Mouse (Mus musculus) c-Kit-negative CD71-positive TER-119-positive erythroid progenitor cells, embryonic 14.5 days (primary cell): ENCODE measurements around the gene Tex46.

ENCODE experiments used
- DNase-seq: peaks from one replicate; pipeline ENCODE4 v3.0.0-alpha.2; 2013; ENCODE audit warnings: low read depth, low spot score

Gene Tex46

DNA sequence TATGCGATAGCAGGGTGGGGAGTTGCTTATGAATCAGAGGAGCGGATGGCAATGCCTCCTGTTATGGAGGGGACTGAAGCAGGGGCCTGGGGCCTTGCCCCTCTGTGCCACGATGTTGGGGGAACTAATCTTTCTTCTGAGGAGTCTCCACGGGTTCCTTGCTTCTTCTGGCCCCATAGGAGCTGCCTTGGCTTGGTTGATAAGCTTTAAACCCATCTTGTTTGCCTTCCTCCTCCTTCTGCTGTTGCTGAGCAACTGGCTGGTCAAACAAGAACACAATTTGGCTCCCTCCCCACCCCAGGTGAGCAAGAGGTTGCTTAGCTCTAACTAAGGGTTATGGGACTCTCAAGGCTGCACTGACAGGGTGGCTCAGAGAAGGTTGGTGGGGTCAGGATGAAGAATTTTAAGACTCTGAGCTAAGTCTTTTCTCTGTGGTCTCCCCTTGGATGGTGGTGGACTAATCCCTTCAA lies at the start of gene Tex46:
Gene Tex46 (plus strand): TSS at position 51 of the 470 bp plus-strand sequence.
- no peak for DNase-seq

DNA sequence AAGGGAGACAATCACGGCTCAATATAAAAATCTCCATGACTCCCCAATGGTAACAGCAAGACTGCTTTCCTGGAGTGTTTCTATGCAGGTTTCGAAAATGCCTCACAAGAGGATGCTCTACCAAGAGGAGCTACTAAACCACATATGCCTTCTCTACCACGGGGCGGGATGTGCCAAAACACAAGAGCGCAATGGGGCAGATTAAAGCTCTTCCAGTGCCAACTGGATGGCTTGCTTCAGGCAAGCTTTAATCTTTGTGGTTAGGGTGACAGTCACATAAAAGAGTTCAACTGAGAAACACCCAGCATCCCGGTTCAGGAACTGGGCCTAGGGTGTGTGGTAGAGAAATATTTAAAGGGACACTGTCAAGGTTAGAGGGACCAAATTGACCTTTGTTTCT lies 47.5 kb upstream of the Tex46 start:
- no peak for DNase-seq

DNA sequence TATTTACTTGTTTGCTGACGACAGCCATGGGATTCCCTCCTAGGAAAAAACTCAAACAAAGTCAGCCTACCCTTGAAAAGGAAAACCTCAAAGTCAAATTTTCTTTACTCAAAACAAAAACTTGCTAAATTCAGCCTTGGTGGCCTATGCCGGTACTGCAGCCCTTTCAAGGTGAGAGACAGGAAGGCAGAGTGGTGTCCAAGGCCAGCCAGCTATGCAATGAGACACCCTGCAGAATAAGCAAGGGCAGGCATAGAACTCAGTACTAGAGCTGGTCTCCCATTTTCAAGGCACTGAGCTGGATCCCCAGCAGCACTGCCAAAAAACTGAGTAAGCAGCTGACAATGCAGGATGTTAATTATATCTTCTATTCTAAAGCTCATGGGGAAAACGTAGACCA lies 41.6 kb upstream of the Tex46 start:
- DNase-seq, result no peak

DNA sequence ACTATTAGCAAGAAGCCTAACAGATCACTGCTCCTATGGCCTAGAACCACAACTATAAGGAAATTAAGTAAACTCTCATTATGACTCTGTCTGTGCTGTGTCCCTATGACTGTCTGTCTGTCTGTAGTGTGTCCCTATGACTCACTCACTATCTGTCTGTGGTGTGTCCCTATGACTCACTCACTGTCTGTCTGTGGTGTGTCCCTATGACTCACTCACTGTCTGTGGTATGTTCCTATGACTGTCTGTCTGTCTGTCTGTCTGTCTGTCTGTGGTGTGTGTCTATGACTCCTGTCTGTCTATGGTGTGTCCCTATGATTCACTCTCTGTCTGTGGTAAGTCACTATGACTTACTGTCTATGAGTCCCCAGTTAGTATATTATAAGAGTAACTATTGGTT lies 40.2 kb upstream of the Tex46 start:
- DNase-seq, result no peak

DNA sequence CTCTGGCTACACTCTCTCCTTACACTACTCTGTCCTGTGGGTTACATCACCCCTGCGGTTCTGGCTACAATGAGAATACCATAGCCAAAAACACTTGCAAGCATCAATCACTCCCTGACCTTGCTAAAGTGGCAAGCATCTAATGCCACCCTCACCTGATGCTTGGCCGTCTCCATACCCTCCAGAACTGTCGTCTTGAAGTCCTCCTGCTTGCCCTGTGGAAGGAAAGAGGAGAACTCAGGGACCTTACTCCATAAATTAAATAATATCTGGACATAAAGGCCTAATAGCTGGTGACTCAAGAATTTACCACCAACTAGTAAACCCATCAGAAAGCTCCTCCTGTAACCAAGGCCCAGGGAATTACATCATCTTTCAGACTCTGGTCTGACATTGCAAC lies 28.4 kb upstream of the Tex46 start:
- no peak for DNase-seq

DNA sequence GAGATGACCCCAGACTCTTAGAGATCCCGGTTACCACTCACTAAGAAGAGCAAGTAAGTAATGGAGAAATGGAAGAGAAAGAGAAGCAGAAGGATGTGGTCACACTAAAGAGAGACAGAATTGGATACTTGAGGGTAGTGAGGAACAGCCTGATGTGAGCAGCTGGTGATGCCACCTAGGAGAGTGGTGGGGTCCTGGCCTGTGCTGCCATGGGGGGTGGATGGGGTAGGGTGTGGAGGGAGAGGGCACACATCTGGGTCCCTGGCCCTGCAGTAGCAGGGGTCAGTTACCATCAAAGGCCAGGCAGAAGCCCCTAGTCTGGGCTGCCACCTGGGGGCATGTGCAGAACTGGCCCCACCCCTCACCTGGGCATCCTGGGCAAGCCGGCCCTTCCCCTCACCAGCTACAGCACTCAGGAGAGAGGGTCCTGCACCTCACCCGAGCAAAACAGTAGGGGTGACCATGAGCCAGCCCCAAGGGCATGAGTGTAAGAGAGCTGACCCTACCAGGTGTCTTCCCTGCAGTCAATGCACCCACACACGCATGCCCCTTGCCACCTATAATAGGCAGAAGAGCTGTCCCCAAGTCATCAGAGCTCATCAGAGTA lies 22.9 kb upstream of the Tex46 start:
- no peak for DNase-seq

DNA sequence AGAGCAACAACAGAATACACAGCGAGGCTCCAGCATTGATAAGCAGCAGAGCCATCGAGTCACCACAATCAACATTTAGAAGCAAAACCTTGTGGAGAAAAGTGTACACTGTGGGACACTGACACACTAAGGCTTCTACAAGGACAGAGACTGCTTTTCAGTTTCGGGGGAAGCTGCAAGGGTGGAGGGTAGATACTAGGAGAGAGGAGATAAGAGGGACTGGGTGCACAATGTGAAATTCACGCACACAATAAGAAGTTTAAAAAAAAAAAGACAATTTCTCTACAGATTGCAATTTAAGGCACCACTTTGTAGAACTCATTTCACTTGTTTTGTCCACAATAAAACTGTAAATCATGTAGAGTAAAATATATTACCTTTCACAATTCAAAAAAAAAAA lies 22.2 kb upstream of the Tex46 start:
- DNase-seq, result no peak

DNA sequence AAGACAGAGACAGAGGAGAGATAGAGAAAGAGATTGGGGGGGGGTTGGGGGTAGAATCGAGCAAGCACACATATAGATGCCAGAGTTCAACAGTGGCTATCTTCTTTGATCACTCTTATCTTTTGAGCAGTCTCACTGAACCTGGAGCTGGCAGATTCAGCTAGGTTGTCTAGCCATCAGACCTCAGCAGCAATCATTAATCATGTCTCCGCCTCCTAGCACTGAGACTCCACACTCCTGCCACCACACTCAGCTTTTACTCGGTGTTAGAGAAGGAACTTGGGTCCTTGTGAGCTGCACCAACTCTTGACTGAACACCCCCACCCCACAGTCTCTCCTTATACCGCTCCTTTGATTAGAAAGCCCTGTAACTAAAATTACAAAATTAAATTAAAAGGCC lies 18.1 kb upstream of the Tex46 start:
- DNase-seq, result no peak

DNA sequence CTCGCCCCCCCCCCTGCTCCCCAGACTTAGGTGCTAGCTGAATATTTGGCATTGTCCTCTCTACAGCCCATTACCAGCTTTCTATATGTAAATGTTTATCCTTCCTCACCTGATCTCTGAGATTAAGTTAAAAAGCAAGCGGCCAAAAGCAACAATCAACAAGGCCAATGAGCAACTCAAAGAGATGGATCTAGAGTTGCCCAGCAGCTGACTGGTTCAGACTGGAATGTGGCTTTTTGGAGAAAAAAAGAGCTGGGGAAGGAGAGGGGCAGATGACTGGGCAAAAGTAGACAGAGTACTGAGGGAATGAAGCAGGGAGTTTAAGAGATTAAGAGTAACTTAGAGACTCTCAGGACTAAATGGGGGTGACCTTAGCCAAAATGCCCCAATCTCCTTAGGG lies 16.2 kb upstream of the Tex46 start:
- no peak for DNase-seq

DNA sequence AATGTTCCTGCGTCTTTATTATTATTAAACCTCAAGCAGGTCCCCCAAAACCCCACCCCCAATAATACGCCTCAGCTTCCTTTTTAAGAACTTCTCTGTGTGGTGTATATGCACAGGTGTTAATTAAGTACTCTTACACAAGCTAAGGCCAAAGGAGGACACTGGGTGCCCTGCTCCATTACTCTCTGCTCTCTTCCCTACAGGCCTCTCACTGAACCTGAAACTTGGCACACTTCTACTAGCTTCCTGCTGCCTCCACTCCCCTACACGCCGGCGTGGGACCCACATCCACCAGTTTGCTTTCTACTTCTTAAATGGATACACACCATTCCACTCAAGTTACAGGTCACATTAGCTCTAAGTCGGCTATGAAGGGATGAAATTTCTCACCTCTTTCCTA lies 15.0 kb upstream of the Tex46 start:
- no peak for DNase-seq

DNA sequence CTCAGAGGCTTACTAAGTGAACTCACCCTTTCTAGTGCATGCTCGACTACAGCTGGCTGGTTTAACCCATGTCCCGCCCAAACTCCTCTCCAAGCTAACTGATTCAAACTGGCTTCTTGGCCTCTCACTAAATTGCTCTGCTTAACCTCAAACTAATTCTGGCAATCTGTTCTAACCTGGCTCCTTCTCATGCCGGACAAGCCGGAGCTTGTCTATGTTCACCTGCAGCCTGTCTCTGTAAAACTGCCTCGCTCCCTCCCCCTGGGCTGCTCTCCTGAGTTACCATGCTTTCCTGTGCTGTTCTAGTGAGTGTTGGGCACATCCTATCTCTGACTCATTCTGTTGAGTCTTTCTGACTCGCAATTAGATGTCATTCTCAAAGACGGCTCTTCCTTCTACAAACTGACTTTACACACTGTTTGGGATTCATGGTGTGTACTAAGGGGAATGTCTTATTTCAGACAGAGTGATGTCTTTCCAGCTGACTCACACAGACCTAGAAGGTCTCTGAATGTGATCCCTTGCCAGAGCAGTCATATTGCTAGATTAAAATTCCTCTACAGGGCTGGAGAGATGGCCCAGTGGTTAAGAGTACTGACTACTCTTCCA lies 11.9 kb upstream of the Tex46 start:
- DNase-seq, result no peak

DNA sequence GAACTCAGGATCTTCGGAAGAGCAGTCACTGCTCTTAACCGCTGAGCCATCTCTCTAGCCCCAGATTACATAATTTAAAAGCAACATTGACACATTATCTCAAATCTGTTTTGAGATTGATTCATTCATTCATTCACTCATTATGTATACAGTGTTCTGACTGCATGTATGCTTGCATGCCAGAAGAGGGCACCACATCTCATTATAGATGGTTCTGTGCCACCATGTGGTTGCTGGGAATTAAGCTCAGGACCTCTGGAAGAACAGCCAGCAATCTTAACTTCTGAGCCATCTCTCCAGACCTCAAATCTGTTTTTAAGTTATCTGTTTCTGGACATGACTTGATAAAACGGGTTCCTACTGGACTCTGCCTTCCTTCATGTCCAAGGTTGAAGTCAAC lies 10.4 kb upstream of the Tex46 start:
- no peak for DNase-seq

DNA sequence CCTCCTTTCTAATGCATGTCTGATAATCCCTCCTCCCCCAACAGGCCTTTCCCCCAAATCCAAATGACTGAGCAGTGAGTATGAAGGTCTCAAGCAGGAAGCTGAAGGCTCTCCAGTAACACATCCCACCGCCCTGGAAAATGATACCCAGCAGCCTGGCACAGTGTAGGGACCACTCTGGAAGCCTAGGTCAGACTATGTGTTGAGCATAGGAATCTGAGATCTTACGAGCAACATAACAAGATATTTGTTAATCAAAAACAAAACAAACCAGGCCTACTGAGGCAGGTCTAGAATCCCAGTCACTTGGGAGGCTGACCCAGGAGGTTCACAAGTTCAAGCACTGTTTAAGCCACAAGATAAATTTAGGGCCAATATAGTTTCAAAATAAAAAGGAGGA lies 9.7 kb upstream of the Tex46 start:
- DNase-seq, result no peak

DNA sequence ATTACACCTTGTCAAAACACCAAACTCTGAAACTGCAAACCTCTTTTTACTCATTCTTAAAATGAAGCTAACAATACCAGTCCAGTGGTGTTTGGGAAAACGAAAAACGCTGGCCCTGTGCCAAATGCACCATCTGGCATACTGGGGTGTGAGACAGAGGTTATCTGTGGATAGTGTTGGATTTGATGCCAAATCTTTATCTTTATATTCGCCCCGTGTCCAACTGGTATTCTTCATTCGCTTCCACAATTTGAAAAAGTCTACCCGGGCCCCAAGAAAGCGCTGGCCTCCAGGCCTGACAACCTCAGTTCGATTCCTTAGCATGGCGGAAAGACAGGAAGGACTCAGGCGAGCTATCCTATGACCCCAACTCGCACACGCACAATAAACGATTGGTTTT lies 8.8 kb upstream of the Tex46 start:
- peak; percentile 24 for DNase-seq

DNA sequence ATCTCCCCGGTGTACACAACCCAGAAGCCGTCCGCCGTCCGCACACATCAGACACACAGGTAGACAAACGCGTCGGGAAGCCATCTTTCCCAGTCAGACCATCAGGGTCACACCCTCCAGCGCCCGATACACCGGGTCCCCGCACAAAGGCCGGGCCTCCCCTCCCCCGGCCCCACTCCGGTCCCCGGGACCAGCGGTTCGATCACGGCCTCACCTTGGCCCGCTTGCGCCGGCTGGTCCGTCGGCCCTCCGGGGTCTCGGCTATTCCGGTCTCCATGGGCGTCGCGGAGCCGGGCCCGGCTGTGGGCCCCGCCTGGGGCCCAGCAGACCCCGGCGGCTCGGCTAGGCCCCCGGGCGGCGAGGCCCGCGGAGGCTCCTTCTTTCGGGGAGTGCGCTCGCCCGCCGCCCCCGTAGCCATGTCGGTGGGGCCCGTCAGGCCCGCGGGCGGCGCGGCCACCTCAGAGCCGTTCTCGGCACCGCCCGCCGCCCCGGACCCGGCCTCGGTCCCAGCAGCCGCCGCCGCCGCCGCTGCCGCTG lies 8.2 kb upstream of the Tex46 start:
- DNase-seq, result peak; percentile 47

DNA sequence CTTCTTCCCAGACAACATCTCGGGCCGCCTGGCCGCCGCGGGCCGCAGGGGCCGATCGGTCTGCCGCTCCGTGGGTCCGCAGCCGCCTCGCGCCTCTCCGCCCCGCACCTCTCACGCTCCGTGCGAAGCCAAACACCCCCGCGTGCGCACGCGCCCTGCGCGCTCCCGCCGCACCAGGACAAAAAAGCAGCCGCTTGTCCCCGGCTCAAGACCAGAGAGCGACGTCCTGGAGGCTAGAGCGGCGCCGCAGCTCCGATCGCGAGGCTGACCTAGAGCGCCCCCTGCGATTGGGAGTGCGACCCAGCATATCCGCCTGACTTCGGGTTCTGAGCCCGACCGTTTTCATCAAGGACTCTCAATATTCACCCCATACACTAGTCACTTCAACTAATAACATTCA lies 7.7 kb upstream of the Tex46 start, which contains the start of gene Kdm1a:
Gene Kdm1a (minus strand): TSS at position 156 of the 400 bp plus-strand sequence.
- peak; percentile 84 for DNase-seq

DNA sequence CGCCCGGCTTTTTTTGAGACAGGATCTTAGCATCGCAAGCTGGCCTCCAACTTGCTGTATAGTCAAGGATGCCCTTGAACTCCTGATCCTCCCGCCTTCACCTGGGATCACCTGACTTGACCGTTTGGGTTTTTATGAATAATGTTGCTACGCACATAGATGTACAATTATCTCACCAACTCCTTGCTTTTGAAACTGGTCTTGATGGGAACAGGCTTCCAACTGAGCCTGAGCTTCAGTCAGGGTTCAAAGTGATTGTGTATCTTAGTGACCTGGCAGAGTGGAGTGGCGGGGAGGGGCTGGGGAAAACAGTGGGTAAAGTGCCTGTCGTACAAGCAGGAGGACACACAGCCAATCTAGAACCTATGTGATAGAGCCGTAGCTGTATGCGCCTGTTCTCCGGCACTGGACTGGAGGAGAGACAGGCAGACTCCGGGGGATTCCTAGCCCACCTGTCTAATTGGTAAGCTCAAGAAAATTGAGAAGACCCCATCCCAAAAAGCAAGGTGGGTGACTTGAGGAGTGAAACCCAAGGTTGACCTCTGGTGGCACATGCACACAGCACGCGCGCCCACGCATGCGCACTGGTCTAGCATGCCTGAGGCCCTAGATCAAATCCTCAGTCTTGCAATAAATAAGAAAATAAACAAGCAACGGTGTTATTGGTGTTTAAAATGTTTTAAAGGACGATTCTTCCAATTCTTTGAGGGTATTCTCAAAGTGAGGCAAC lies 4.3 kb upstream of the Tex46 start:
- DNase-seq, result no peak

DNA sequence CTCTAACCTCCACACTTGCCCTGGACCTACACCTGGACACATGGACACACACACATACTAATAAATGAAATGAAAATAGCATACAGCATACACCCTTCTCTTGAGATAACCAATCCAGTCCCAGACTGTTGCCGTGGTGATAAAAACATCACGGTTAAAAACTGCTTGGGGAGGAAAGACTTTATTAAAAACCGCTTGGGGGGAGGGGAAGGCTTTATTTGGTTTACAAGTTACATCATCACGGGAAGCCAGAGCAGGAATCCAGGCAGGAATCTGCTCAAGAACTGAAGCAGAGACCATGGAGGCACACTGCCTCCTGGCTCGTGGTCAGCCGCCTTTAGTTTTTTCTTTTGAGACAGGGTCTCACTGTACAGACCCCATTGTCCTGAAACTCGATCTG lies 3.4 kb downstream of the Tex46 start:
- DNase-seq, result no peak

DNA sequence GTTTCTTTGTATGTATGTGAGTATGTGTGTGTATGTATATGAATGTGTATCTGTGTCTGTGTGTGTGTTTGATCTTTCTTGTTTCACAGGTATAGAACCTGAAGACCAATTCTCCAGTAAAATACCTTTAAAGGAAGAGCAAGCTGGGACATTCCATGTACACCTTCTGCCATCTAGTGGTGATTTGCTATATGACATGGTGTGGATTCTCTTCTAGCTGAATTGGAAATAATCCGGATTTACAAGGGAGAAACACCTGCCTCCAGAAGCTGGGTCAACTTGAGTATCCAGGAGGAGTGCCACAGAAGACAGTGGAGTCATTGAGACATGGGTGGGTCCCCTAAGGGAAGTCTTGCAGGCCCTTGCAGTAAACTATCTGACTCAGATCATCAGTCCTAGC lies 11.1 kb downstream of the Tex46 start:
- DNase-seq, result peak; percentile 26

DNA sequence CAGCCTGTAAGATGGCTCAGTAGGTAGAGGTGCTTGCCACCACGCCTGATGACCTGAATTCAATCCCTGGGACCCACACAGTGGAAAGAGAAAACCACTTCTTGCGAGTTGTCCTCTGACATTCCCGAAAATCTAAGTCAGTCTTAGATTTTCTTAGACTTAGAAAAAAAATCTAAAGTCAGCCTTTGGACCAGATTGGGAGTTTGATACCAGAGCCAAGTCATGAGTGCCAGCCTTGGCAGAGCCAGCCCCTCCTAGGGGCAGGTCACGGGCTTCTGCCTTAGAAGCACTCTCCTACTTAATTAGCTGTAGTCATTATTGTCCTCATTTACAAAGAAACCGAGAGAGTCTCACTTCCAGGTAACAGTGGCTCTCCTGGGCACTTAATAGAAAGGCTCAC lies 11.7 kb downstream of the Tex46 start:
- DNase-seq, result no peak

DNA sequence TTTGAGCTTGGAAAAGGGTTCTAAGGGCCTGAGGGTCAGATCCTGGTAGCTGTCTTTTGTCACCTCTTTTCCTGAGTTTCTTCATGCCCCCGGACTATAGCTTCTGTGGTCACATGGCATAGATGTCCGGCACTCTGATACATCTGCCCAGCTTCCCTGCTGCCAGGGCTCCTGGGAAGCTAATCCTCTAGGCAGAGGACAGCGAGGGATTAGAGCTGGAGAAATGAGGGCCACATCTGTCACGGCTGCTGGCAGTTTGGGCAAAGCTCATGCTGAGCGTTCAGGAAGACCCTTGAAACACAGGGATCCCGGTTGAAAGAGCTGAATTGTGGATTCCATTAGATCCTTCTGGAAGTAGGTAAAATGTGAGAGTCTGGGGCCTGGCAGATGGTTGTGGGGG lies 12.2 kb downstream of the Tex46 start, which contains the start of gene Lactbl1:
Gene Lactbl1 (plus strand): TSS at position 234 of the 400 bp plus-strand sequence.
- no peak for DNase-seq

DNA sequence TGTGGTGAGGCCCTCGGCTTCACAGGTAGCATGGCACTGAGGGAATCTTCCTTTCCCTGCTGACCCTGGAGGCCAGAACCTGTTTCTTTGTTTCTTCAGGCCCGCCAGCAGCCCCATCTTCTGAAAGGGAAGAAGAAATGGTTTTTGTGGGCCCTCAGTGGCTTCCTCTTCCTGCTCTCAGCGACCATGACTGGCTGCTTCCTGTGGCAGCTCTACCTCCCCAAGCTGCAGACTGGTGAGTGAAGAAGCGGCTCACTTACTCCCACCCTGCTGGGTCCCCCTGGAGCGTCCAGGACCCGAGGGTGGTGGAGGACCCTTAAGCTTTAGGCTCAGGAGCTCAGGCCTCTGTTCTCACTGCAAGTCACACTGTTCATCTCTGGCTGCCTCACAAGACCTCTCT lies 16.4 kb downstream of the Tex46 start:
- DNase-seq, result no peak
